Mouse (Mus musculus): Measurements from ENCODE around the gene Rasip1.

DNA sequence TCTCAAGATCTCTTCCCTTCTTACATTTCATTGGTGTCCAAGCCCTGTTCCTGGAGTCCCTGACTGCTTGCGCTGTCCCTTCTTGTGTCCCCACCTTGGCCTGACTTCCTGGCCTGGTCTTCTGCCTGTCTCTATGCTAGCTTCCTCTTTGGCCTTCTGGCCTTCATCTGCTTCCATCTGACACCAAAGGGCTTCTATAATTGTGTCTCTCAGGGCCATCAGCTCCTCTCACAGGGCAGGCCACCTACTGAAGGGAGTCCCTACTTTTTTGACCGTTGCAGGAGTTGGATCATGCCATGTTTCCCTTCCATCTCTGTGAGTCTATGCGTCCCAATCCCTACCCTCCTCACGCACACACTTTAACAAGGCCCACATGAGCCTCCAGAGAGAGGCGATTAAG, 37.4 kb upstream of the Rasip1 start:
- TF ChIP-seq EP300 (IDR thresholded peaks at IDR 0.05; ENCODE audit: insufficient read depth, low read depth, low read length) (no peak), CTCF (IDR thresholded peaks at IDR 0.05; ENCODE audit: low read depth, low read length) (no peak)

Measured in ES-Bruce4 (cell line).